Mouse (Mus musculus) ES-Bruce4 (cell line): ENCODE measurements around the gene Ltbp1.

Experiments used
- EP300 ChIP-seq: IDR thresholded peaks from 2 replicates; pipeline ENCODE4 v1.6.1; 2011; ENCODE audit warnings: low read depth, low read length; ENCODE audit not compliant: insufficient read depth
- POLR2A ChIP-seq: IDR thresholded peaks from one replicate; pipeline ENCODE4 v1.8.1; 2011; ENCODE audit warnings: low read length; ENCODE audit not compliant: insufficient read depth

DNA sequence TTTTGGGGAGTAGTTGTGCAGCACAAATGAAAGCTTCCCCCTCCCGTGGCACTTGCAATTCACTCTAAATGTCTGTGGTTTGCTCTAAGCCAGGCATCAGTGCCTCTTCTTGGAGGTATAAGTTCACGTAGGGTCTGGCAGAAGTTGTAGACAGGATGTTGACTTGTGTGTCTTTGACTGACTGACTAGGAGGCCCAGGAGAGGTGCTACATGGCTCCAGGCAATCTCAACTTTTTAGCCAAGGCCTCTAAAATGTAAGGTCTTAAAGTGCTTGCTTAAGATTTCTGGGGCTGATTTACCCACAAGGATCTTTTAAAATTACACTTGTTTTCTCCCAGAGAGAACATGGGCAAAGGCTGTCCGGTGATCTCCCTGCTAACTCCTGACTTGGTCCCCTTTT lies 169.1 kb downstream of the Ltbp1 start:
- TF ChIP-seq EP300: no peak
- TF ChIP-seq POLR2A: no peak
